Mouse (Mus musculus): ENCODE results near the gene Cyp3a13. TPM values are rescaled to one million over a fixed set of nuclear protein-coding genes. Genes with fewer than 3 reads are reported as not detected.
A peak's percentile ranks its signal among the peaks of the same experiment; 100 is the strongest.

Cyp3a13 gene
- 13.2 and 13.6 TPM in 2 replicates for polyA plus RNA-seq (2014; fragmentation: Nextera tagmentation; extraction: Ambion mirVana)

GRCm38 (mm10) chr5:137921532-137921931 lies at the start of gene Cyp3a13:
Gene Cyp3a13 (minus strand): TSS chr5:137921619.
- DNase-seq (ENCODE audit: low spot score): peak; percentile 55

GRCm38 (mm10) chr5:137966492-137966891 lies 45.1 kb upstream of the Cyp3a13 start:
- no peaks in the 10 kb centered on the region for H3K36me3 ChIP-seq (ENCODE audit: control insufficient read depth, insufficient read depth, low read length)
- H3K9me3 ChIP-seq (ENCODE audit: control insufficient read depth, low read length): no peaks in the 10 kb centered on the region
- no peak overlapping the region for H3K9ac ChIP-seq (ENCODE audit: low read length)
- no peak overlapping the region for H3K4me3 ChIP-seq (ENCODE audit: low read depth, low read length)
- H3K4me2 ChIP-seq (ENCODE audit: low read length): no peak overlapping the region
- DNase-seq (ENCODE audit: low spot score) (no peak), ATAC-seq (replicated peaks; ENCODE audit: low FRiP score, low TSS enrichment, low read depth) (no peak)
- H3K27me3 ChIP-seq (replicated peaks; ENCODE audit: control insufficient read depth, insufficient read depth, low read length): no peaks in the 10 kb centered on the region
- H3K4me1 ChIP-seq (replicated peaks; ENCODE audit: control insufficient read depth, insufficient read depth, low read length): no peaks in the 10 kb centered on the region
- H3K27ac ChIP-seq (ENCODE audit: low read depth): no peak overlapping the region

More at GRCm38 (mm10) chr5:137921532-137921931, at the start of gene Cyp3a13:
- Histone ChIP-seq H3K27ac (ENCODE audit: low read depth) (peak within 1 kb of the TSS; percentile 63), H3K36me3 (ENCODE audit: control insufficient read depth, insufficient read depth, low read length) (no peaks in the 10 kb centered on the region), H3K9me3 (ENCODE audit: control insufficient read depth, low read length) (no peaks in the 10 kb centered on the region), H3K27me3 (replicated peaks; ENCODE audit: control insufficient read depth, insufficient read depth, low read length) (no peaks in the 10 kb centered on the region), H3K4me3 (ENCODE audit: low read depth, low read length) (peak within 1 kb of the TSS; percentile 23), H3K4me1 (replicated peaks; ENCODE audit: control insufficient read depth, insufficient read depth, low read length) (no peaks in the 10 kb centered on the region), H3K4me2 (ENCODE audit: low read length) (peak within 1 kb of the TSS; percentile 46), H3K9ac (ENCODE audit: low read length) (no peak within 1 kb of the TSS)
- peak; percentile 80 for ATAC-seq (replicated peaks; ENCODE audit: low FRiP score, low TSS enrichment, low read depth)
- 51% methylated on average over 2 of the region's 2 CpGs for WGBS

- Histone ChIP-seq H3K4me2 (ENCODE audit: low read length) (no peak within 1 kb of the TSS), H3K4me1 (replicated peaks; ENCODE audit: control insufficient read depth, insufficient read depth, low read length) (no peaks in the 10 kb centered on the region), H3K36me3 (ENCODE audit: control insufficient read depth, insufficient read depth, low read length) (no peaks in the 10 kb centered on the region), H3K9me3 (ENCODE audit: control insufficient read depth, low read length) (no peaks in the 10 kb centered on the region), H3K27me3 (replicated peaks; ENCODE audit: control insufficient read depth, insufficient read depth, low read length) (no peaks in the 10 kb centered on the region), H3K27ac (ENCODE audit: low read depth) (no peak within 1 kb of the TSS), H3K9ac (ENCODE audit: low read length) (no peak within 1 kb of the TSS), H3K4me3 (ENCODE audit: low read depth, low read length) (no peak within 1 kb of the TSS)
- WGBS: 75% methylated on average over 8 of the region's 8 CpGs
- ATAC-seq (replicated peaks; ENCODE audit: low FRiP score, low TSS enrichment, low read depth) (no peak), DNase-seq (ENCODE audit: low spot score) (no peak)
Observed at GRCm38 (mm10) chr5:137962945-137963344, 41.5 kb upstream of the Cyp3a13 start, which contains the start of gene Gjc3. Gene Gjc3 (minus strand): TSS chr5:137963098.

GRCm38 (mm10) chr5:137956404-137956803 lies 35.0 kb upstream of the Cyp3a13 start:
- Histone ChIP-seq H3K36me3 (ENCODE audit: control insufficient read depth, insufficient read depth, low read length) (no peaks in the 10 kb centered on the region), H3K4me3 (ENCODE audit: low read depth, low read length) (no peak overlapping the region), H3K27ac (ENCODE audit: low read depth) (no peak overlapping the region), H3K4me2 (ENCODE audit: low read length) (no peak overlapping the region), H3K27me3 (replicated peaks; ENCODE audit: control insufficient read depth, insufficient read depth, low read length) (no peaks in the 10 kb centered on the region), H3K4me1 (replicated peaks; ENCODE audit: control insufficient read depth, insufficient read depth, low read length) (no peaks in the 10 kb centered on the region), H3K9ac (ENCODE audit: low read length) (no peak overlapping the region), H3K9me3 (ENCODE audit: control insufficient read depth, low read length) (no peaks in the 10 kb centered on the region)
- no peak for ATAC-seq (replicated peaks; ENCODE audit: low FRiP score, low TSS enrichment, low read depth)
- WGBS: 87% methylated on average over 3 of the region's 3 CpGs
- no peak for DNase-seq (ENCODE audit: low spot score)

GRCm38 (mm10) chr5:137951218-137951617 lies 29.8 kb upstream of the Cyp3a13 start:
- H3K27me3 ChIP-seq (replicated peaks; ENCODE audit: control insufficient read depth, insufficient read depth, low read length): no peaks in the 10 kb centered on the region
- no peaks in the 10 kb centered on the region for H3K4me1 ChIP-seq (replicated peaks; ENCODE audit: control insufficient read depth, insufficient read depth, low read length)
- H3K9ac ChIP-seq (ENCODE audit: low read length): no peak overlapping the region
- DNase-seq (ENCODE audit: low spot score) (no peak), ATAC-seq (replicated peaks; ENCODE audit: low FRiP score, low TSS enrichment, low read depth) (no peak)
- WGBS: 33% methylated on average over 6 of the region's 6 CpGs
- H3K36me3 ChIP-seq (ENCODE audit: control insufficient read depth, insufficient read depth, low read length): no peaks in the 10 kb centered on the region
- no peaks in the 10 kb centered on the region for H3K9me3 ChIP-seq (ENCODE audit: control insufficient read depth, low read length)
- H3K4me3 ChIP-seq (ENCODE audit: low read depth, low read length): no peak overlapping the region
- no peak overlapping the region for H3K27ac ChIP-seq (ENCODE audit: low read depth)
- no peak overlapping the region for H3K4me2 ChIP-seq (ENCODE audit: low read length)

GRCm38 (mm10) chr5:137947303-137947702 lies 25.9 kb upstream of the Cyp3a13 start:
- Histone ChIP-seq H3K9me3 (ENCODE audit: control insufficient read depth, low read length) (no peaks in the 10 kb centered on the region), H3K9ac (ENCODE audit: low read length) (no peak overlapping the region), H3K4me1 (replicated peaks; ENCODE audit: control insufficient read depth, insufficient read depth, low read length) (no peaks in the 10 kb centered on the region), H3K4me3 (ENCODE audit: low read depth, low read length) (no peak overlapping the region), H3K27ac (ENCODE audit: low read depth) (no peak overlapping the region), H3K4me2 (ENCODE audit: low read length) (no peak overlapping the region), H3K27me3 (replicated peaks; ENCODE audit: control insufficient read depth, insufficient read depth, low read length) (no peaks in the 10 kb centered on the region), H3K36me3 (ENCODE audit: control insufficient read depth, insufficient read depth, low read length) (no peaks in the 10 kb centered on the region)
- ATAC-seq (replicated peaks; ENCODE audit: low FRiP score, low TSS enrichment, low read depth) (no peak), DNase-seq (ENCODE audit: low spot score) (no peak)

GRCm38 (mm10) chr5:137943133-137943532 lies 21.7 kb upstream of the Cyp3a13 start:
- no peak for ATAC-seq (replicated peaks; ENCODE audit: low FRiP score, low TSS enrichment, low read depth)
- no peaks in the 10 kb centered on the region for H3K9me3 ChIP-seq (ENCODE audit: control insufficient read depth, low read length)

GRCm38 (mm10) chr5:137940948-137941347 lies 19.5 kb upstream of the Cyp3a13 start:
- no peaks in the 10 kb centered on the region for H3K4me1 ChIP-seq (replicated peaks; ENCODE audit: control insufficient read depth, insufficient read depth, low read length)
- whole genome bisulfite sequencing: 57% methylated on average over 4 of the region's 4 CpGs
- H3K27ac ChIP-seq (ENCODE audit: low read depth): no peak overlapping the region
- no peak overlapping the region for H3K9ac ChIP-seq (ENCODE audit: low read length)
- no peaks in the 10 kb centered on the region for H3K9me3 ChIP-seq (ENCODE audit: control insufficient read depth, low read length)
- H3K27me3 ChIP-seq (replicated peaks; ENCODE audit: control insufficient read depth, insufficient read depth, low read length): no peaks in the 10 kb centered on the region
- H3K36me3 ChIP-seq (ENCODE audit: control insufficient read depth, insufficient read depth, low read length): no peaks in the 10 kb centered on the region
- DNase-seq (ENCODE audit: low spot score) (no peak), ATAC-seq (replicated peaks; ENCODE audit: low FRiP score, low TSS enrichment, low read depth) (peak; percentile 50; the same call in 1 of the 2 replicates)
- no peak overlapping the region for H3K4me3 ChIP-seq (ENCODE audit: low read depth, low read length)
- no peak overlapping the region for H3K4me2 ChIP-seq (ENCODE audit: low read length)

More at GRCm38 (mm10) chr5:137943133-137943532, 21.7 kb upstream of the Cyp3a13 start:
- Histone ChIP-seq H3K27me3 (replicated peaks; ENCODE audit: control insufficient read depth, insufficient read depth, low read length) (no peaks in the 10 kb centered on the region), H3K27ac (ENCODE audit: low read depth) (no peak overlapping the region), H3K4me3 (ENCODE audit: low read depth, low read length) (no peak overlapping the region), H3K9ac (ENCODE audit: low read length) (no peak overlapping the region), H3K4me1 (replicated peaks; ENCODE audit: control insufficient read depth, insufficient read depth, low read length) (no peaks in the 10 kb centered on the region), H3K4me2 (ENCODE audit: low read length) (no peak overlapping the region), H3K36me3 (ENCODE audit: control insufficient read depth, insufficient read depth, low read length) (no peaks in the 10 kb centered on the region)
- 71% methylated on average over 1 of the region's 1 CpGs for WGBS
- no peak for DNase-seq (ENCODE audit: low spot score)

GRCm38 (mm10) chr5:137937238-137937637 lies 15.8 kb upstream of the Cyp3a13 start:
- H3K4me1 ChIP-seq (replicated peaks; ENCODE audit: control insufficient read depth, insufficient read depth, low read length): no peaks in the 10 kb centered on the region
- DNase-seq (ENCODE audit: low spot score): no peak
- H3K9ac ChIP-seq (ENCODE audit: low read length): no peak overlapping the region
- no peak overlapping the region for H3K27ac ChIP-seq (ENCODE audit: low read depth)
- no peak for ATAC-seq (replicated peaks; ENCODE audit: low FRiP score, low TSS enrichment, low read depth)
- no peak overlapping the region for H3K4me2 ChIP-seq (ENCODE audit: low read length)
- WGBS: 65% methylated on average over 4 of the region's 4 CpGs
- H3K9me3 ChIP-seq (ENCODE audit: control insufficient read depth, low read length): no peaks in the 10 kb centered on the region
- no peaks in the 10 kb centered on the region for H3K36me3 ChIP-seq (ENCODE audit: control insufficient read depth, insufficient read depth, low read length)
- H3K4me3 ChIP-seq (ENCODE audit: low read depth, low read length): no peak overlapping the region
- H3K27me3 ChIP-seq (replicated peaks; ENCODE audit: control insufficient read depth, insufficient read depth, low read length): no peaks in the 10 kb centered on the region
